11 mouse cellular contexts compared by ENCODE assay signal in genomic region chr12:26809670-26810069, GRCm38 (mm10).
A peak's percentile ranks its signal among the peaks of the same experiment; 100 is the strongest.
DNase-seq lines count a peak whose midpoint lies in the region; ATAC-seq and TF ChIP-seq lines count a peak whose summit lies in the region.
"Had no signal": no experiment of that assay in that cellular context is flagged by ENCODE, and none has a peak within 500 bp of the region (broad histone marks: within the 10 kb centered on the region; RNA-seq: fewer than 3 reads in every experiment).

No protein-coding gene starts in this region.

- no peaks in the 10 kb centered on the region for H3K9me3 ChIP-seq in limb, embryonic 11.5 days (ENCODE audit: control insufficient read depth, low read length)

- H3K27ac ChIP-seq in limb, embryonic 11.5 days (replicated peaks; ENCODE audit: low read depth, low read length): no peak overlapping the region

- DNase-seq in left cerebral cortex, adult 18-20 months (ENCODE audit: low spot score in 2 of 2): peak; percentile 37 to 49
- no peak for DNase-seq in left cerebral cortex, postnatal 14 days (ENCODE audit: low spot score in 2 of 2)
- no peak for DNase-seq in Patski (ENCODE audit: low read depth, low spot score)
- DNase-seq in embryo, embryonic 11 days: peak; percentile 42
- DNase-seq in limb, embryonic 11.5 days (ENCODE audit: low spot score): peak; percentile 49
- no peak for DNase-seq in cerebellum, adult 18-20 months
- DNase-seq in ovary, postnatal 10 days (ENCODE audit: low spot score): no peak
- DNase-seq: thymus, postnatal 25 days had no signal

- peaks cover 13% of the 10 kb centered on the region for H3K4me1 ChIP-seq in limb, embryonic 11.5 days (ENCODE audit: control insufficient read depth, insufficient read depth, low read length)

- in situ Hi-C loops in Patski (cut with MboI; ENCODE audit: low pct_unique_long_range_greater_than_20kb): no loop called here

- intact Hi-C loops in left cerebral cortex, postnatal 14 days (cut with DNase I): no loop called here

- no peaks in the 10 kb centered on the region for H3K36me3 ChIP-seq in limb, embryonic 11.5 days (ENCODE audit: control insufficient read depth, insufficient read depth, low read length)
- H3K36me3 ChIP-seq: G1E had no signal

- CTCF ChIA-PET in Patski (lab: Charles Lee): no interaction called here

- POLR2A ChIA-PET in Patski (lab: Charles Lee): interaction anchor here (0.7 kb wide), 1 partner anchor 351 kb away, joined by 3 read pairs; no protein-coding TSS in a partner anchor

- H3K27me3 ChIP-seq in Patski: no peaks in the 10 kb centered on the region
- no peaks in the 10 kb centered on the region for H3K27me3 ChIP-seq in limb, embryonic 11.5 days (ENCODE audit: control insufficient read depth, insufficient read depth, low read length)

- H3K4me3 ChIP-seq in limb, embryonic 11.5 days (ENCODE audit: low read depth, low read length): no peak overlapping the region

- no peak overlapping the region for H3K4me2 ChIP-seq in limb, embryonic 11.5 days (ENCODE audit: low read depth, severe bottlenecking)
- H3K4me2 ChIP-seq: liver, embryonic 11.5 days had no signal

- no peak overlapping the region for H3K9ac ChIP-seq in limb, embryonic 11.5 days (ENCODE audit: low read length)

- peak; percentile 18 for TF ChIP-seq CTCF in Patski (IDR thresholded peaks at IDR 0.05)

- WGBS in limb, embryonic 11.5 days: 8% methylated on average over 4 of the region's 4 CpGs

- ATAC-seq in Patski: no peak
- ATAC-seq in limb, embryonic 11.5 days (ENCODE audit: insufficient number of reproducible peaks, low FRiP score, low TSS enrichment, low read depth): peak; percentile 60; the same call in 1 of the 2 replicates
- ATAC-seq: hindbrain, embryonic 16.5 days had no signal

Comparison
In these comparisons a context has a peak if more than half of its experiments do, and no peak if none do; other contexts are left out.
1. DNase-seq: peak in left cerebral cortex, adult 18-20 months (2 of 2), embryo, embryonic 11 days (single experiment) and limb, embryonic 11.5 days (single experiment); none in left cerebral cortex, postnatal 14 days (0 of 2), Patski (single experiment), cerebellum, adult 18-20 months (0 of 2) and ovary, postnatal 10 days (single experiment).